Mouse (Mus musculus): ENCODE results near the gene Sdccag8. TPM values are rescaled to one million over a fixed set of nuclear protein-coding genes. Genes with fewer than 3 reads are reported as not detected.

Sdccag8 gene
- total RNA-seq, 2 experiments from 2014 or later: 7.2 to 7.6 TPM

GRCm38 (mm10) chr1:176943126-176943525, 128.7 kb downstream of the Sdccag8 start:
- DNase-seq: no peak

- DNase-seq: no peak
Measured at GRCm38 (mm10) chr1:176943987-176944386, 129.5 kb downstream of the Sdccag8 start.

- DNase-seq: no peak
Measured at GRCm38 (mm10) chr1:176944458-176945174, 130.2 kb downstream of the Sdccag8 start.

GRCm38 (mm10) chr1:176945175-176945540, 130.7 kb downstream of the Sdccag8 start:
- DNase-seq: no peak

- DNase-seq: no peak
Measured at GRCm38 (mm10) chr1:176946031-176946795, 131.8 kb downstream of the Sdccag8 start.

- no peak for DNase-seq
Measured at GRCm38 (mm10) chr1:176946796-176947181, 132.3 kb downstream of the Sdccag8 start.

- DNase-seq: no peak
Measured at GRCm38 (mm10) chr1:176948861-176949260, 134.4 kb downstream of the Sdccag8 start.

- DNase-seq: no peak
Measured at GRCm38 (mm10) chr1:176949320-176949719, 134.9 kb downstream of the Sdccag8 start.

- no peak for DNase-seq
Measured at GRCm38 (mm10) chr1:176950061-176950460, 135.6 kb downstream of the Sdccag8 start.

- DNase-seq: no peak
Measured at GRCm38 (mm10) chr1:176951836-176952235, 137.4 kb downstream of the Sdccag8 start.

GRCm38 (mm10) chr1:176958311-176958710, 143.9 kb downstream of the Sdccag8 start:
- DNase-seq: no peak

- no peak for DNase-seq
Measured at GRCm38 (mm10) chr1:176961716-176962115, 147.3 kb downstream of the Sdccag8 start.

- DNase-seq: no peak
Measured at GRCm38 (mm10) chr1:176962894-176963293, 148.4 kb downstream of the Sdccag8 start.

GRCm38 (mm10) chr1:176967299-176967698, 152.8 kb downstream of the Sdccag8 start:
- no peak for DNase-seq

GRCm38 (mm10) chr1:176970635-176971478, 156.4 kb downstream of the Sdccag8 start:
- no peak for DNase-seq

- DNase-seq: no peak
Measured at GRCm38 (mm10) chr1:176971479-176971797, 157.0 kb downstream of the Sdccag8 start.

- no peak for DNase-seq
Measured at GRCm38 (mm10) chr1:176973356-176974088, 159.1 kb downstream of the Sdccag8 start.

- DNase-seq: no peak
Measured at GRCm38 (mm10) chr1:176979235-176979634, 164.8 kb downstream of the Sdccag8 start.

GRCm38 (mm10) chr1:176980140-176980539, 165.7 kb downstream of the Sdccag8 start:
- DNase-seq: no peak

- DNase-seq: no peak
Measured at GRCm38 (mm10) chr1:176980801-176981400, 166.4 kb downstream of the Sdccag8 start.

GRCm38 (mm10) chr1:176981511-176981910, 167.1 kb downstream of the Sdccag8 start:
- no peak for DNase-seq

GRCm38 (mm10) chr1:176982671-176983070, 168.2 kb downstream of the Sdccag8 start:
- no peak for DNase-seq
